Mouse (Mus musculus): ENCODE results near the gene Cnih3.

Cnih3 gene

GRCm38 (mm10) chr1:181448041-181448440 is 95.6 kb downstream of the Cnih3 start:
- no peak for DNase-seq (ENCODE audit: low spot score in 2 of 2)

GRCm38 (mm10) chr1:181453106-181453505 is 100.7 kb downstream of the Cnih3 start:
- DNase-seq (ENCODE audit: low spot score in 2 of 2), result no peak

GRCm38 (mm10) chr1:181456911-181457310 is 104.5 kb downstream of the Cnih3 start:
- DNase-seq (ENCODE audit: low spot score in 2 of 2), result no peak

GRCm38 (mm10) chr1:181459431-181460105 is 107.1 kb downstream of the Cnih3 start:
- DNase-seq (ENCODE audit: low spot score in 2 of 2), result no peak

DNA sequence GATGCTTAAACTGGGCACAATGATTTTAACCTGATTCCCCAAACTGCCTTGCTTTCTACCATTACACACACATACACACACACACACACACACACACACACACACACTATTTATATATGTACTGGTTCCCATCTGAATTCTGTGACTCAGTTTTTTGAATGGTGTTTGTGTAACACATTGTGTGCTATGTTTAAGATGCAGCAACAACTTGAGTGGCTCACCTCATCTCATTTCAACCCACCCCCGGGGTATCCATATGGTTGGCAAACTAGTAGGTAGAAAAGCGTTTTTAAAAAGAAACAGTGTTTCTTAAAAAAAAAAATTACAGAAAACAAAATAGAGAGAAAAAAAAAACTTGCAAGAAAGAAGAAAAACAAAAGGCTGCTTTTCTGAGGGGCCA is 107.9 kb downstream of the Cnih3 start:
- DNase-seq (ENCODE audit: low spot score in 2 of 2), result no peak

- DNase-seq (ENCODE audit: low spot score in 2 of 2), result no peak
Observed at GRCm38 (mm10) chr1:181461484-181461883, 109.1 kb downstream of the Cnih3 start.

GRCm38 (mm10) chr1:181462051-181462905 is 109.8 kb downstream of the Cnih3 start:
- DNase-seq (ENCODE audit: low spot score in 2 of 2), result no peak

DNA sequence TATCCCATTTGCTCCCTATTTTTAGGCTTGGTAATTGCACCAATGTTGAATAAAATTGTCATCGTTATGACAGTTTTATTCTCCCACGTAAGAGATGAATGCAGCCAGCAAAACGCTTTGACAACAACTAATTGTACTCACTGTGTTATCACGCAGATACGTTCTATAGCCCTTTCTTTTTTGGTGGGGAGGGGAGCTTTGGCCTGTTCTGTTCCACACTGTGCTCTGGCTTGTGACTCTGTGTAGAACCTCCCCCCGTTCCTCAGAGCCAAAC is 110.4 kb downstream of the Cnih3 start:
- DNase-seq (ENCODE audit: low spot score in 2 of 2), result no peak

DNA sequence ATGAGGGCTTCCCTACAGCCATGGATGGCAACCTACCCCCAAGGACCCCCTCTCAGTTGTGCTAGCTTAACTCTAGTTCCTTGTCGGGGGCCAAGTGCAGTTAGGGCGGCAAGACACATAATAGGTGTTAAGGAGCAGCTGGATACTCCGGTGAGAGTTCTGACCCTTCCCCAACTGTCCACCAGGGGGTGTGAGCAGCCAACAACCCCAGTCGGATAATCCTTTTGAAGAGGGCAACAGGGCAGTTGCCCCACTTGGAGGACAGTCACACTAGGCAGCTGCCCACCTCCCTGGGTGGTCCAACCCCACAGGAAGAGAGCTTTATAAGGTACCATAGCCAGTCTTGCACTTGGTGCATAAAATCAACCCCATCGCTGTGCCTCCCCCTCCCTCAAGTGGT is 112.6 kb downstream of the Cnih3 start:
- peak in 1 of 2 experiments; percentile 6 for DNase-seq (ENCODE audit: low spot score in 2 of 2)

- DNase-seq (ENCODE audit: low spot score in 2 of 2), result no peak
Observed at GRCm38 (mm10) chr1:181466040-181466439, 113.6 kb downstream of the Cnih3 start.

GRCm38 (mm10) chr1:181466601-181467320 is 114.3 kb downstream of the Cnih3 start:
- DNase-seq (ENCODE audit: low spot score in 2 of 2), result no peak

- DNase-seq (ENCODE audit: low spot score in 2 of 2), result no peak
Observed at GRCm38 (mm10) chr1:181467321-181467670, 114.9 kb downstream of the Cnih3 start.

DNA sequence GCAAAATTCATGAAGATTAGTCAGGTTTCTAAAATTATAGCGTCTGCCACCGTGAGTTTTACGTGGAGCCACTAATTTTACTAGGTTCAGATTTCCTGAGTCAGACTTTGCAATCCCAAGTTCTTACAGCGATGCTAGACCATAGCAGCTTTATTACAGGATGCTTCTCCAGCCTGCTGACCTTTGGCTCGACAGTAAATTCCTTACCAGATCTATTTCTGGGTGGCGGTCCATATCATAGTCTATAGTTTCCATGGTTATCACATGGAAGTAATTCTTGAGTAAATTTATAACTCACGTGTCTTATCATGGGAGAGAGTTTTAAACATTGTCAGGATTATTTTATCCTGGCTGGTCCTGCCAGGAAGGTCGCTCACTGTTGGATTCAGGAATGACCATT is 117.0 kb downstream of the Cnih3 start:
- DNase-seq (ENCODE audit: low spot score in 2 of 2), result no peak

- no peak for DNase-seq (ENCODE audit: low spot score in 2 of 2)
Observed at GRCm38 (mm10) chr1:181476141-181476540, 123.7 kb downstream of the Cnih3 start.

GRCm38 (mm10) chr1:181476557-181476956 is 124.1 kb downstream of the Cnih3 start:
- no peak for DNase-seq (ENCODE audit: low spot score in 2 of 2)

- no peak for DNase-seq (ENCODE audit: low spot score in 2 of 2)
Observed at GRCm38 (mm10) chr1:181484696-181485095, 132.3 kb downstream of the Cnih3 start.

- no peak for DNase-seq (ENCODE audit: low spot score in 2 of 2)
Observed at GRCm38 (mm10) chr1:181503471-181503870, 151.0 kb downstream of the Cnih3 start.

GRCm38 (mm10) chr1:181505367-181505766 is 152.9 kb downstream of the Cnih3 start:
- DNase-seq (ENCODE audit: low spot score in 2 of 2), result no peak
